Mouse (Mus musculus) C2C12 (cell line): ENCODE data around the gene Mcm3.

ENCODE experiments used
- CEBPB ChIP-seq: IDR thresholded peaks from one replicate; pipeline ENCODE4 v1.6.1; 2011; ENCODE audit warnings: low read depth, mild to moderate bottlenecking, control low read depth, moderate library complexity
- CTCF ChIP-seq: IDR thresholded peaks from one replicate; pipeline ENCODE4 v1.5.1; 2011; ENCODE audit not compliant: control insufficient read depth, insufficient read depth, insufficient read length
- FOSL1 ChIP-seq: IDR thresholded peaks from one replicate; pipeline ENCODE4 v1.8.0; 2011; ENCODE audit warnings: mild to moderate bottlenecking, low read length; ENCODE audit not compliant: poor library complexity, insufficient read depth, severe bottlenecking
- MAX ChIP-seq: IDR thresholded peaks from one replicate; pipeline ENCODE4 v1.6.1; 2011; ENCODE audit warnings: mild to moderate bottlenecking, control low read depth
- MYOD1 ChIP-seq: IDR thresholded peaks from one replicate; pipeline ENCODE4 v1.6.1; 2011; ENCODE audit warnings: low read depth; ENCODE audit not compliant: control insufficient read depth, insufficient read length
- USF1 ChIP-seq: IDR thresholded peaks from one replicate; pipeline ENCODE4 v1.6.1; 2011; ENCODE audit warnings: low read depth, mild to moderate bottlenecking, control low read depth, moderate library complexity

- TF ChIP-seq USF1 (no peak), CTCF (no peak), CEBPB (no peak), MYOD1 (no peak), FOSL1 (no peak), MAX (no peak)
These were observed 47.3 kb upstream of the Mcm3 start for GRCm38 (mm10) chr1:20867241-20867902.
